Mouse (Mus musculus): ENCODE measurements around the gene Mical2.

DNA sequence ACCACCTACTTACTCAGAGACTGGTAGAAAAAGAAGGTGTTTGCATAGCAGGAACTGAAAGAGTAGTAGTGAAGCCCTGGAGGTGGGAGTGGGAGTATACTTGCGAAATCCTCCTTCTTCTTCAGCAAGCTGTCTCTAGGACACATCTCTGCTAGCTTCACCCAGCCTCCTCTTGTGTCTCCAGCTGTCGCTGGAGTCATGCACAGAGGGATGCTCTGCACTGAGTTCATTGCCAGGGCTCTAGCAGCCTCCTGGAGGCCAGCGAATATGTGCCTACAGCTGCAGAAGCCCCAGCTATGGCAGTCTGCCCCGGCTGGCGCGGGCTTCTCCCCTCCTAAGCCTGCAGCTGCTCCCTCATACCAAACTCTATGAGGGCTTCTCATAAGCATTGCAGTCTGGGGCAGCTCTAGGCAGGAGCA lies 110.6 kb downstream of the Mical2 start:
- no peak for TF ChIP-seq CTCF (IDR thresholded peaks at IDR 0.05; ENCODE audit: low read depth, low read length)
- no peak for TF ChIP-seq POLR2AphosphoS5 (IDR thresholded peaks at IDR 0.05; ENCODE audit: insufficient replicate concordance, low read depth, low read length)
- TF ChIP-seq TAL1 (conservative IDR thresholded peaks at IDR 0.05; ENCODE audit: low read depth, low read length): no peak
- no peak for TF ChIP-seq GATA1 (IDR thresholded peaks at IDR 0.05; ENCODE audit: borderline replicate concordance, low read length)

Data from G1E (cell line).